Mouse (Mus musculus) thymus, adult 2 months (tissue): ENCODE data around the gene Klhl26. TPM values are rescaled to one million over a fixed set of nuclear protein-coding genes. Genes with fewer than 3 reads are reported as not detected.

Experiments
- DNase-seq: peaks from one replicate; pipeline ENCODE4 v3.0.0; 2021
- H3K27ac ChIP-seq: fragments of 200-500 bp; 2 replicates; pipeline ENCODE4 v1.5.1; 2012; ENCODE audit warnings: low read length, control low read depth; ENCODE audit not compliant: control insufficient read depth, insufficient read depth
- H3K27me3 ChIP-seq: fragments of 200-500 bp; 2 replicates; pipeline ENCODE4 v1.6.1; 2012; ENCODE audit warnings: mild to moderate bottlenecking, low read length, moderate library complexity, mixed read lengths; ENCODE audit not compliant: control insufficient read depth, insufficient read depth
- H3K36me3 ChIP-seq: fragments of 200-500 bp; 2 replicates; pipeline ENCODE4 v1.6.1; 2012; ENCODE audit warnings: mild to moderate bottlenecking, low read length, moderate library complexity; ENCODE audit not compliant: control insufficient read depth, insufficient read depth
- H3K4me1 ChIP-seq: fragments of 200-500 bp; replicated peaks from 2 replicates; pipeline ENCODE4 v1.6.1; 2012; ENCODE audit warnings: low read length; ENCODE audit not compliant: control insufficient read depth, insufficient read depth
- H3K4me3 ChIP-seq: fragments of 200-500 bp; 2 replicates; pipeline ENCODE4 v1.5.1; 2012; ENCODE audit warnings: mild to moderate bottlenecking, low read length, control low read depth, moderate library complexity; ENCODE audit not compliant: control insufficient read depth, insufficient read depth
- CTCF ChIP-seq: fragments of 200-500 bp; IDR thresholded peaks from 2 replicates; pipeline ENCODE4 v1.5.1; 2012; ENCODE audit warnings: mild to moderate bottlenecking, control low read depth, low read length, moderate library complexity, borderline replicate concordance; ENCODE audit not compliant: control insufficient read depth, poor library complexity, insufficient read depth; ENCODE audit errors: extremely low read depth
- POLR2A ChIP-seq: fragments of 200-500 bp; IDR thresholded peaks from 2 replicates; pipeline ENCODE4 v1.6.1; 2012; ENCODE audit warnings: mild to moderate bottlenecking, low read length, control low read depth, moderate library complexity; ENCODE audit not compliant: control insufficient read depth, poor library complexity, insufficient read depth; ENCODE audit errors: extremely low read depth
- WGBS: fragments of 180-500 bp; shearing (Covaris S2); methylation state at CpG from one replicate; pipeline ENCODE4 v1.1.7; 2018; 5-methylcytosine and 5-hydroxymethylcytosine counted together
- polyA plus RNA-seq: library from polyadenylated mRNA; depleted of rRNA; stranded (reverse); fragments of >200 nt; gene quantifications from 2 replicates; pipeline ENCODE4 v1.2.3, GENCODE M21; 2012

Klhl26 gene
- polyA plus RNA-seq, 1 experiment = 44.6 TPM

DNA sequence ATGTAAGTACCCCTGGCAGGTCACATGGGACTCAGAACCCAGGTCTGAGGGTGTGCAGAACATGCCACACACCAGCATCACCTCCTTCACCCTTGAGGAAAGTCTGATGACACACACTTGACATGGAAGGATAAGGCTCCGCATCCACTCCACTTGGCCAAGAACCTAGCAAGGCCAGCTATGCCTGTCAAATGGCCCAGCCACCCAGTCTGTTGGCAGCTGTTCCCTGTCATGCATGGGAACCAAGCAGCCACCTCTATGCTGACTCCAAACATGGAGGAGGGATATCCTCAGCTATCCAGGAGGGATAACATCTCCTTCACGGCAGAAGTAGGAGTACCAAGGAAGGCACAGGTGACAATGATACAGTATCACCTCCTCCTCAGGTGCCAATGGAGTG, 38.3 kb downstream of the Klhl26 start:
- 98% methylated on average over 2 of the region's 2 CpGs for WGBS
- Histone ChIP-seq H3K27ac (no peak overlapping the region), H3K4me1 (peaks cover 10% of the 10 kb centered on the region), H3K4me3 (no peak overlapping the region), H3K36me3 (no peaks in the 10 kb centered on the region), H3K27me3 (no peaks in the 10 kb centered on the region)
- TF ChIP-seq POLR2A (no peak), CTCF (no peak)
- DNase-seq = no peak

- Histone ChIP-seq H3K27me3 (no peaks in the 10 kb centered on the region), H3K4me1 (peaks cover 15% of the 10 kb centered on the region), H3K36me3 (no peaks in the 10 kb centered on the region), H3K27ac (no peak overlapping the region), H3K4me3 (no peak overlapping the region)
- 97% methylated on average over 5 of the region's 5 CpGs for WGBS
- TF ChIP-seq CTCF (no peak), POLR2A (no peak)
- DNase-seq = no peak
Measured at GRCm38 (mm10) chr8:70435156-70435555, 41.6 kb downstream of the Klhl26 start.

GRCm38 (mm10) chr8:70432991-70433536, 43.7 kb downstream of the Klhl26 start:
- Histone ChIP-seq H3K27ac (no peak overlapping the region), H3K36me3 (no peaks in the 10 kb centered on the region), H3K4me1 (peaks cover 5% of the 10 kb centered on the region), H3K4me3 (no peak overlapping the region), H3K27me3 (no peaks in the 10 kb centered on the region)
- DNase-seq = no peak
- WGBS = 85% methylated on average over 4 of the region's 4 CpGs
- TF ChIP-seq CTCF (no peak), POLR2A (no peak)

DNA sequence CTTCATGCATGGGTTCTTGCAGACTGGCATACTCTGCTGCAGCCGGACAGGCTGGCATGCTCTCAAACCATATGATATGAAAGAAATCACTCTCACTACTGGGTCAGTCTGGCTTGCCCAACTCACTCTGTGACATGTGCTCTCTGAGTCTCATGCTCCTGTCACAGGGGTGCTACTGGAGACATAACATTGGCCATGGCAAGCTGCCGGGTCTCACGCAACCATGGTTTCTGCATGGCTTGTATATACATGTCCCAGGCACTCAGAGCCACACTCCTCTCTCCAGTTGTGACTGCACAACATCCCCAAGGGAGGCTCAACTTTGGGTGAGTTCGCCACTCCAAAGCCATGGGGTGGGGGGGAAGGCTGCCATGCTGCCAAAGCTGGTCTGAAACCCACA, 45.6 kb downstream of the Klhl26 start:
- no peaks in the 10 kb centered on the region for H3K36me3 ChIP-seq
- no peak for TF ChIP-seq CTCF
- no peak for TF ChIP-seq POLR2A
- no peaks in the 10 kb centered on the region for H3K27me3 ChIP-seq
- DNase-seq = no peak
- 95% methylated on average over 4 of the region's 4 CpGs for WGBS
- H3K4me1 ChIP-seq = peaks cover 13% of the 10 kb centered on the region
- H3K27ac ChIP-seq = no peak overlapping the region
- no peak overlapping the region for H3K4me3 ChIP-seq

DNA sequence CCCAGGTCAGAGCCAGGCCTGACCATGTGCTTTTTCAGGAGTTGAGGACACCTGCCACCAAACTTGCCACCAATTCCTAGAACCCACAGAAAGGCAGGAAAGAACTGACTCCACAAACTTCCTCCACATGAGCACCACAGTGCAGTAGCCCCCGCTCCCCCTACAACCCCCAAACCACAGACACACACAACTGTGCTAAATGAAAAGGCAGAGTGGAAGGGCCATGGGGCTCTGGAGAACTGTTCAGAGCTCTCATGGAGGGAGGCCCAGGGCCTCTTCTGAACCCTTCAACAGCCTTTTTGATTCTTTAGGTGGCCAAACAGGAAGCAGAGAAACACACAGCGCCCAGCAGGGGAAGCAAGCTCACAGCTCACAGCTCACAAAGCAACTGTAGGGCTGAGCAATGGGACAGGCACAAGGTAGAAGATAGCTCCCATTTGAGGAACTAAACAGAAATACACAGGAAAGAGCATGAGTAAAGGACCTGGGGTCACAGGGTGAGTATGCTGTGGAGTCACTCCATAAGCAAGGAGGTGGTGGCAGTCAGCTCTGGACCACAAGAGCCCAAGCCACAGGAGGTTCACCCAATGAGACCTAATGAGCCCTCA, 50.4 kb downstream of the Klhl26 start:
- H3K36me3 ChIP-seq = no peaks in the 10 kb centered on the region
- no peaks in the 10 kb centered on the region for H3K27me3 ChIP-seq
- 10% methylated on average over 2 of the region's 2 CpGs for WGBS
- no peak overlapping the region for H3K27ac ChIP-seq
- TF ChIP-seq POLR2A (no peak), CTCF (no peak)
- H3K4me1 ChIP-seq = peaks cover 12% of the 10 kb centered on the region
- H3K4me3 ChIP-seq = no peak overlapping the region
- no peak for DNase-seq

DNA sequence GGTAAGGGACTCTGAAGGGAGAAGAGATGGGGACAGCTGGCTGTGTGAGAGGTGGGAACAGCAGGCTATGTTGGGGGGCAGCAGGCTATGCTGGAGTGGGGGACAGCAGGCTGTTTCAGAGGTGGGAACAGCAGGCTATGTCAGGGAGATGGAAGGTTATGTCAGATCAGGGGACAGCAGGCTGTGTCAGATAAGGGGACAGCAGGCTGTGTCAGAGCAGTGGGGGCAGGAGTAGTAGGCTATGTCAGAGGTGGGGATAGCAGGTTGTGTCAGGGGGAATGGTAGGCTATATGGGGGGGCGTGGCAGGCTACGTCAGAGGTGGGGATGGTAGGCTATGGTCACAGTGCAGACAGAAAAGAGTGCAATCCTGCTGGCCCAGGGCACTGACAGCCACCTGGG, 54.0 kb downstream of the Klhl26 start:
- no peak overlapping the region for H3K27ac ChIP-seq
- no peak for TF ChIP-seq POLR2A
- no peak for TF ChIP-seq CTCF
- H3K4me1 ChIP-seq = peaks cover 15% of the 10 kb centered on the region
- no peak for DNase-seq
- no peaks in the 10 kb centered on the region for H3K36me3 ChIP-seq
- 94% methylated on average over 2 of the region's 2 CpGs for WGBS
- no peaks in the 10 kb centered on the region for H3K27me3 ChIP-seq
- no peak overlapping the region for H3K4me3 ChIP-seq

GRCm38 (mm10) chr8:70421349-70422104, 55.2 kb downstream of the Klhl26 start:
- no peaks in the 10 kb centered on the region for H3K27me3 ChIP-seq
- H3K4me1 ChIP-seq = peaks cover 9% of the 10 kb centered on the region
- no peak for DNase-seq
- TF ChIP-seq CTCF = no peak
- TF ChIP-seq POLR2A = no peak
- H3K27ac ChIP-seq = no peak overlapping the region
- no peaks in the 10 kb centered on the region for H3K36me3 ChIP-seq
- 52% methylated on average over 18 of the region's 18 CpGs for WGBS
- H3K4me3 ChIP-seq = no peak overlapping the region
